Mouse (Mus musculus): ENCODE data around the gene Adk. TPM values are rescaled to one million over a fixed set of nuclear protein-coding genes. Genes with fewer than 3 reads are reported as not detected.

Gene Adk
- total RNA-seq, 1 experiment from 2014 or later, result 7.4 TPM

DNA sequence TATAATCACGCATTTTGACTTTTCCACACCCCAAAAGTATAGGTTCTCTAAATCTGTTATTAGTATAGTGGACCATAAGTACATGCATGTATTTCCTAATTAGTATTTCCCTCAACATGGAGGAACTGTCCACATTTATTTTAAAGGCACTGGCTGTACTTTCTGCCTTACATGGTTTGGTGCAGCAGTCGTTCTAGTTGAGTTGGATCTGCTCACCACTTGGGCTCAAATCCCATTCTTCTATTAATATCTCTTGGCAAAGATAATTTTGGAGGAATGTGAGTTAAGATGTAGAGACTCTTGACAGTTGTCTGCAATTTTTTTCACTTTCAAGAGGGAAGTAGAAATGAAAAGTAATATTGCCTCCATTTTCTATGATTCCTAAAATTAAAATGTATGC lies 314.7 kb downstream of the Adk start:
- no peak for ATAC-seq (ENCODE audit: extremely low read depth, insufficient number of reproducible peaks, low FRiP score, poor library complexity, severe bottlenecking)

GRCm38 (mm10) chr14:21368622-21369021 lies 316.2 kb downstream of the Adk start:
- ATAC-seq (ENCODE audit: extremely low read depth, insufficient number of reproducible peaks, low FRiP score, poor library complexity, severe bottlenecking), result no peak

DNA sequence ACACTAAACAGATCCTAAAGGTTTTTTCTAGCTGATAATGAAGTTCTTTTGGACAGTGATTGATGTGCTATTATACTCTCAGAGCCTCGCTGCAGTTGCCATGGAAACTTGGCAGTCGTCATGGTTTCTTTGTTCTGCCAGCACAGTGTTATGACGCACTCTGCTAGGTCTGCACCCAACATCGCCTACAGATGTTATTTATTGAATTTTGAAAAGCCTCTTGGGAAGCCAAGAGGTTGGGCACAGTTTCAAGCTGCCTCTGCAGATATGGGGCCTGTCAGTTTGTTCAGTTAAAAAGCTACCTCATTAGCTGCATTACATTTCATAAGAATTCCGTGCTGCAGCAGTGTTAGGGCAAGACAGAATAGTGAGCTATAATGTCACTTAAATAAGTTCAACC lies 316.8 kb downstream of the Adk start:
- no peak for ATAC-seq (ENCODE audit: extremely low read depth, insufficient number of reproducible peaks, low FRiP score, poor library complexity, severe bottlenecking)

GRCm38 (mm10) chr14:21371946-21372345 lies 319.6 kb downstream of the Adk start:
- no peak for ATAC-seq (ENCODE audit: extremely low read depth, insufficient number of reproducible peaks, low FRiP score, poor library complexity, severe bottlenecking)

DNA sequence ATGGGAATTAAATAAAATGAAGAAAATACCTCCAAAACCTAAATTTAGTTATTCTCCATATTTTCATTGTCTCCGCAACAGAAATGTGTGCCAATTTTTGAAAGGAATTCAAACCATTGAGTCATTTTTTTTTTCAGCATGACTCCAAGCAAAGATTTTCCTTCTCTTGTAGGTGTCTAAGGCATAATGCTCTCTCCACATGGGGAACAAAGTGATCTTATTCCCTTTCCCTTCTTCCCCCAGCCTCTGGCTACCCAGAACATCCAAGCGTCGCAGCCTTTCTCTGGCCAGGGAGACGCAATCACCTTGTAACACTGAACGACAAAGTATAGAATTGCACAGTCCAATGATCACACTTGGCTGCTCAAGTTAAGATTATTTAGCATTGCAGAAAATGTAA lies 320.3 kb downstream of the Adk start:
- no peak for ATAC-seq (ENCODE audit: extremely low read depth, insufficient number of reproducible peaks, low FRiP score, poor library complexity, severe bottlenecking)

DNA sequence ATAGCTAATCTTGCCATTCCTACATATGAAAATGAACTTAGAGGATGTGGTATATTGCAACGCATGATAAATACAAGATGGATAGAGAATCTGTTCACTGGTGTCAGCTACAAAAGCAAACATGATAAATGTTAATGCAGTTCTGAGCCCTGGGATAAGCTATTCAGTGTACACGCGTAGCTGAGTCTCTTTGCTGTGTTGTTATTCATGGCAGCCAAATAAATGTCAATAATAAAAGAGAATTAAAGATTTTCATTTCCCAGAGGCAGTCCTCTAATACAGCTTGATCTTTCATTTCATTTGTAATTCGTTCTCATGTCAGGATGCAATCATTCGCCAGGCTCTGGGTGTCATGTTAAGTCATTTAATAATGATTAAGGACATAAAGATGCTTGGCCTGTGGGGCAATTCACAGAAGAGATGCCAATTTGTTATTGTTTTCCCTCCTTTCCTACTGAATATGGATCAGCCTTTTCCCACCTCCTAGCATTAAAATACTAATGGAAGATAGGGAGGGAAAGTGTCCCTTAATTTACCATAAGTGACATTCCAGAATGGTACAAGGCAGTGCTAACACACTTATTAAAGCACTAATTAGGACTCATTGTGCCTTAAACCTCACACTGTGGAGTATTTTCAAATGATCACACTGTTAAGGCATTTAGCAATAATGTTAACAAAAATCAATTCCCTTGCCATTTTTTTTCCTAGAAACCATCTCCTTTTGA lies 331.5 kb downstream of the Adk start:
- ATAC-seq (ENCODE audit: extremely low read depth, insufficient number of reproducible peaks, low FRiP score, poor library complexity, severe bottlenecking), result no peak

GRCm38 (mm10) chr14:21399506-21399905 lies 347.1 kb downstream of the Adk start:
- ATAC-seq (ENCODE audit: extremely low read depth, insufficient number of reproducible peaks, low FRiP score, poor library complexity, severe bottlenecking), result no peak

GRCm38 (mm10) chr14:21402157-21402601 lies 349.8 kb downstream of the Adk start:
- ATAC-seq (ENCODE audit: extremely low read depth, insufficient number of reproducible peaks, low FRiP score, poor library complexity, severe bottlenecking), result no peak

DNA sequence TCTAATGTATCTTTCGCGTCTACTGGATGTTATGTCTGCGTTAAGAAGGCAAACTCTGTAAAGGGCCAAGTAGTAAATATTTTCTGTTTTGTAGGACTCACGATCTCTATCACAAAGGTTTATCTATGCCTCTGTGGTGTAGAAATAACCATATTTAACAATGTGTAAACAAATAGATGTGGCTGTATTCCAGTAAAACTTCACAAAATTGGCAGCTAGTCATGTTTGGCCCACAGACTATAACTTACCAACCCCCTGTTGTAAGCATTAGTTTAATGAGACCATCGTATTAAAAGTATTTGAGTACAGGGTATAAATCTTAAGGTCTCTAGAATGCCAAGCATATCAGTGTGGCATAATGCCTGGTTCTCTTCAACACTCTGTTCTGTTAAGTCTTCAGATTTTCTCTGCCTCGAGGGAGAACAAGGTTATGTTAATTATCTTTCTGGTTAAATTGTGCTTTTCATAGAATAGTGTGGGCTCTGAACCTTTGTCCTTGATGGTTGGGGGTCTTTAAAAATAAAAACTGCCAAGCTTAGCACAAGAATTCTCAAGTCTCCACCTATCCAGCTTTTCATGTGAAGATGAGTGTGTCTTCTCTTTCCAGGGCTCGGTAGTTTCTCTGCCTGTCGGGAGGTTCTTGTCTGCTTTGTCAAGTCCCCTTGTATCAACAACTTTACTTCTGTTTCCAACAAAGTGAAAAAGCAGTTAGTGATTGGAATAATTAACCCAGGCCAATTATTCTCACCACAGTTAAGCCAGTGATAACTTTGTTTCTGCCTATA lies 350.4 kb downstream of the Adk start:
- no peak for ATAC-seq (ENCODE audit: extremely low read depth, insufficient number of reproducible peaks, low FRiP score, poor library complexity, severe bottlenecking)

- no peak for ATAC-seq (ENCODE audit: extremely low read depth, insufficient number of reproducible peaks, low FRiP score, poor library complexity, severe bottlenecking)
Measured at GRCm38 (mm10) chr14:21406946-21407345, 354.6 kb downstream of the Adk start.

DNA sequence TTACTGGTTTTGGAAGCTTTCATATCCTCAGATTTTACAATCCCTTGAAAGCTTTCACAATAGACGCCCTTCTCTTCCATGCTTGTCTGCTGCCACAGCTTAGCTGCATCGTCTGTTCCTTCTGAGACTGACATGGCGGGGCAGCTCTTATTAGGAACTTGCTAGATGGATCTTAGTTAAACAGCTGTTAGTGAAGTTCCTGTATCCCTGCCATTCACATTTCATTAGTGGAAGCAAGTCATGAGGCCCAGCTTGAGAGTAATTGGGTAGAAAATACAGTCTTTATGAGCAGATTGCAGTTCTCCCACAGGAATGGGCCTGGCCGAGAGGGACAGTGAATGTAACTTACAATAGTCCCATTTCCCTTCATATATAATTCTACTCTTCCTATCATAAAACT lies 356.5 kb downstream of the Adk start:
- no peak for ATAC-seq (ENCODE audit: extremely low read depth, insufficient number of reproducible peaks, low FRiP score, poor library complexity, severe bottlenecking)

DNA sequence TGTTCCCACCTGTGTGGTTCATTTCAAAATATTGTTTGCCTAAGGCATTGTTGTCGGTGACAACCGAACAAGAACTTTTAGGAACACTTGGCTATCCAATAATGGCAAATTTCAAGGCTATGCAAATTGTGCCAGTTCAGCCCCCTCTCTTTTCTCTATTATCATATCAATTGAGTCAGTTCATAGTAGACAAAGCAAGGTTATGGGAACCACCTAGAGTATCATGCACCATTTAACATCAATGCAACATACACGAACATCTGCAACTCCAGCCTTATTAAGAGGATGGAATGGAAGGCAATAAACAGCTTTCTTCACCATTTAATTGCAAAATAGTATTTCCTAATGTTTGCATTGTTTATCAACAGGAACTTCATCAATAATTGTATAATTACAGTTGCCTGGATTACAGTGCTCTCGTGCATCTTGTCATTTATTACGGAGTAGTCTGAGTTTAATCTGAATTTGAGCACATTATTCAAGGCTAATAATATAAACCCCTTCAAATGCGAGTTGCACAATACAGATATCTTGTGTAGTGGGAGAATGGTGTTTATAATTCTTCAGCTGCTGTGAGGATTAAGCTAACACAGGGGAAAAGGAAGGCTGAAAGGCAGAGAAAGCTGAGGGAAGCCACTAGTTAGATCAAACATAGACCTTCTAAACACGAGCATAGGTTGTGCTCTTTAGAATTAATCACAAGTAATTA lies 358.5 kb downstream of the Adk start:
- no peak for ATAC-seq (ENCODE audit: extremely low read depth, insufficient number of reproducible peaks, low FRiP score, poor library complexity, severe bottlenecking)

DNA sequence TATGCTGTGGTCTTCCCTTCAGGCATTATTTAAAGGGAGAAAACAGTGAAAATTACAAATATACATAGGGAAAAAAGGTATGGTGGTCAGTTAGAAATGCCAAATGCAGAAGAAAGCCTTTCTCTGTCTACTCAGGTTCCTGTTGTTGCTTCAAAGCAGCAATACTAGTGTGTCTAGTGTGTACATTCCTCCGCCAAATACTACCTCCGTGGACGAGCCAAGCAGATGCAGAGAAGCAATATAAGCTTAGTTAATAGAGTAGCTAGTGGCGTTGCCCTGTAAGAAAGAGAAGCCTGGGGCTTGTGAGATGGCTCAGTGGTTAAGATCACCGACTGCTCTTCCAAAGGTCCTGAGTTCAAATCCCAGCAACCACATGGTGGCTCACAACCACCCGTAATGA lies 359.1 kb downstream of the Adk start:
- ATAC-seq (ENCODE audit: extremely low read depth, insufficient number of reproducible peaks, low FRiP score, poor library complexity, severe bottlenecking), result no peak

DNA sequence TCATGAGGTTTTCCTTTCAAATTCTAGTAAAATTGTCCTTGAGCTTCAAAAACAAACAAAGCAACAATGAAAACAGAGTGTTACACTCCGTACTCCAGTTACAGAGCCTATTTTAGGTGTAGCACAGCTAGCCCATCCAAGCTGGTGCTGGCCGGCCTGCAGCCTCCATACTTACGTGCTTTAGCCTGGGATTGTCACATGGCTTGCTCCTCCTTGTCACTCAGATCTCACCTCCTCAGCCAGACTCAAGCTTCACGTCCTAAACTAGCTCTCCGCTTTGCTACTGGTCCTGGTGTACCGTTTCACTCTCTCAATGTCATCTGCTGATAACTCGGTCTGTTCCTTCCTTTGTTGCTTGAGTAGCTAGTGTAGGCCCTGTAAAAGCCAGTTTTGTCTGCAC lies 366.0 kb downstream of the Adk start:
- ATAC-seq (ENCODE audit: extremely low read depth, insufficient number of reproducible peaks, low FRiP score, poor library complexity, severe bottlenecking), result no peak

DNA sequence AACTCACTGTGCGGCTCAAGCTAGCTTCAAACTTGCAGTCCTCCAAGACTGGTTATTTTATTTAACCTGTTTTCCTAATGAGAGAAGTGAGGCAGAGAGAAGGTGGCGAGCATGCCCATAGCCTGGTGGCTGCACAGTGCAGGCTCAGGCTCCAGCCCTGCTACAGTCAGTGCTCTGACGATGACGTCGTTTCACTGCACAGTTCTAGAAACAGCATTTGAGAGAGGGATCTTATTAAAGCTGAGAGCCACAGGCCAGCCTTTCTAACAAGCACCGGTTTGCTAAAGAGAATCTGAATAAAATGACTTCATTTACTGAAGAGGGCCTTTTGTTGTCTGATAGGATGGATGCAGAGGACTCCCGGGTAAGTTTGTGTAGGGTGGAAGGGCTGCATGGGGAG lies 375.0 kb downstream of the Adk start:
- ATAC-seq (ENCODE audit: extremely low read depth, insufficient number of reproducible peaks, low FRiP score, poor library complexity, severe bottlenecking), result no peak

DNA sequence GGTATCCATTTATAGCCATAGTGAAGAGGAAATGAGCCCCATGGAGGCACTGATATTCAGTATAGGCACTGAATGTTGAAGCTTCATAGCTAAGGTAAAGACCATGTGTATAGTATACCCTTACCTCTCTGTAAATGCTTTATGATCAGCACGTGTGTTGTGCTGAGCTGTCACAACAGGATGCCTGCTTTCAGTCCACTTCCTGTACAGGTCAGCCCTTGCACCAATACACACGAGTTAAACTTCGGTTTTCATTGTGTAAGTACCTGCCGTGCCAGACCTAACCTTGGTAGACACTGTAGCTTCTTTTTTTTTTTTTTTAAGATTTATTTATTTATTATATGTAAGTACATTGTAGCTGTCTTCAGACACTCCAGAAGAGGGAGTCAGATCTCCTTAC lies 381.0 kb downstream of the Adk start:
- ATAC-seq (ENCODE audit: extremely low read depth, insufficient number of reproducible peaks, low FRiP score, poor library complexity, severe bottlenecking), result no peak

DNA sequence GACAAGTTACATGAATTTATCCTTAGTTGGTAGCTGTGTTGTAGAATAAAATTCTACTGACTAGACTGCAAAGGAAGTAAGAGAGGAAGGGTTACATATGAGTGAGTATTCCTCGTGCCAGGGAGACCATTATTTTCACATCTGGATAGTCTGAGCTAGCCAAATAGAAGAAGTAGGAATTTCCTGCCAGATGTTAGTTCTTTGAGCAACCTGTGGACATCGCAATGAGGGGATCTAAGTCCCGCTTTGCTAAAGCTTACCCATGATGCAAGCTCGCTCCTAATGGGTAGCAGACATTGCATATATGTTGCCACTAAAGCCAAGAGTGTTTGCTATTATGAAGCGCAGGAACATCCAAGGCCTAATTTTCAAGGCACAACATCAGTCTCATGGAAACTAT lies 381.6 kb downstream of the Adk start:
- no peak for ATAC-seq (ENCODE audit: extremely low read depth, insufficient number of reproducible peaks, low FRiP score, poor library complexity, severe bottlenecking)

DNA sequence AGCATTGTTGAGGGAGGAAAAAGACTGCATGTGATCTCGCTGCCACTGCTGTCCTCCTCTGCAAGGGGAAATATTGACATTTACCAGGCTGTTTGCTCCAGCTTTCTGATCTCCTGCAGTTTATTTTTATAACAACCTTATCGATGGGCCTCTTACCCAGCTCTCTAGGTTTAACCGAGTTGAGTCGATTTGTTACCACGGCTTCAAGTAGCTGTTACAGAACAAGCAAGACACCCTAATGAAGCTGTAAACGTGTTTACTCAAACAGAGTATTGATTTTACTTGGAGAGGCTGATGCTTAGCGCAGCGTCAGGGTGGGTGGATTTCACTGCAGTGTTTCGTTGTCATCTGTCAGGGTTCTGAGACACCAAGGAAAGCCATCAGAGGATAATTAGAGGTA lies 382.3 kb downstream of the Adk start:
- ATAC-seq (ENCODE audit: extremely low read depth, insufficient number of reproducible peaks, low FRiP score, poor library complexity, severe bottlenecking), result no peak

DNA sequence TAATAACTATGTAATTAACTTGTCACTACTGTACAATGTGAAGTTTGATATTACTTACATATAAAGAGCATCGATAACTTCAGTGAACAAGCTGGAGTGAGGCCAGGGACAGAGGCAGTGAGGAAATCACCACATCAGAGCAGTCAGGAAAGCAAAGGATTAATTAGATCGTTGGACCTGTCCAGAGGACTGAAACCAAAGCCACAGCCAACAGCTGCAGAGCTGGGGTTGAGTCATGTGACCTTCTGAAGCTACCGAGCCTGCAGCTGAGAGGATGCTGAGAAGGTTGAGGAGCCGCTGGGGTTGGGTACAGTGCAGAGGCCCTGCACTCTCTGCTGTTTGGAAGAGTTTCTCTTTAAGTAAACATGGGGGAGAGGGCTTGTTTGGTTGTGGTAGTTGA lies 387.4 kb downstream of the Adk start:
- ATAC-seq (ENCODE audit: extremely low read depth, insufficient number of reproducible peaks, low FRiP score, poor library complexity, severe bottlenecking), result no peak

- ATAC-seq (ENCODE audit: extremely low read depth, insufficient number of reproducible peaks, low FRiP score, poor library complexity, severe bottlenecking), result no peak
Measured at GRCm38 (mm10) chr14:21440526-21440925, 388.2 kb downstream of the Adk start.

All from neutrophil, adult 5-6 weeks (primary cell).